Mouse (Mus musculus) heart, embryonic 11.5 days (tissue): ENCODE results near the gene Ppp1r9a. TPM values are rescaled to one million over a fixed set of nuclear protein-coding genes. Genes with fewer than 3 reads are reported as not detected.

ENCODE experiments used
- ATAC-seq: fragments of 200-750 bp; cut with Nextera tagmentation; replicated peaks from 2 replicates; pipeline ENCODE4 v1.8.0; 2017; ENCODE audit warnings: moderate library complexity; ENCODE audit not compliant: insufficient number of reproducible peaks, low FRiP score, low TSS enrichment
- H3K27ac ChIP-seq: fragments of 300-500 bp; sonication (generic); 2 replicates; pipeline ENCODE4 v1.5.1; 2014; ENCODE audit warnings: mild to moderate bottlenecking, low read depth, low read length
- H3K27me3 ChIP-seq: fragments of 300-500 bp; sonication (generic); 2 replicates; pipeline ENCODE4 v1.6.1; 2014; ENCODE audit warnings: mild to moderate bottlenecking, low read length, mixed read lengths; ENCODE audit not compliant: control insufficient read depth, insufficient read depth
- H3K36me3 ChIP-seq: fragments of 300-500 bp; sonication (generic); 2 replicates; pipeline ENCODE4 v1.6.1; 2014; ENCODE audit warnings: mild to moderate bottlenecking, low read length, moderate library complexity, mixed read lengths; ENCODE audit not compliant: control insufficient read depth, insufficient read depth
- H3K4me1 ChIP-seq: fragments of 300-500 bp; sonication (generic); 2 replicates; pipeline ENCODE4 v1.6.1; 2014; ENCODE audit warnings: low read length; ENCODE audit not compliant: control insufficient read depth, insufficient read depth
- H3K4me2 ChIP-seq: fragments of 300-500 bp; sonication (generic); 2 replicates; pipeline ENCODE4 v1.6.1; 2014; ENCODE audit warnings: mild to moderate bottlenecking, moderate library complexity
- H3K4me3 ChIP-seq: fragments of 300-500 bp; sonication (generic); 2 replicates; pipeline ENCODE4 v1.5.1; 2014; ENCODE audit warnings: low read depth, low read length
- H3K9ac ChIP-seq: fragments of 300-500 bp; sonication (generic); 2 replicates; pipeline ENCODE4 v1.6.1; 2014; ENCODE audit warnings: mild to moderate bottlenecking, low read depth, low read length, moderate library complexity
- H3K9me3 ChIP-seq: fragments of 300-500 bp; sonication (generic); replicated peaks from 2 replicates; pipeline ENCODE4 v1.6.1; 2016; ENCODE audit warnings: low read length; ENCODE audit not compliant: control insufficient read depth
- WGBS: fragments of 180-500 bp; shearing (Covaris S2); extraction: QIAGEN DNeasy Blood & Tissue Kit; methylation state at CpG from one replicate; pipeline ENCODE4 v1.1.7; 2014; ENCODE audit not compliant: insufficient replicate concordance; 5-methylcytosine and 5-hydroxymethylcytosine counted together
- polyA plus RNA-seq: library from polyadenylated mRNA; unstranded; fragments of >200 nt; fragmentation: Nextera tagmentation; extraction: Ambion mirVana; gene quantifications from 2 replicates; pipeline ENCODE4 v1.2.1, GENCODE M21; 2014

Gene Ppp1r9a
- polyA plus RNA-seq, 1 experiment from 2014 or later, result 25.0 TPM

- Histone ChIP-seq H3K4me3 (no peak overlapping the region), H3K9ac (no peak overlapping the region), H3K27ac (no peak overlapping the region), H3K9me3 (no peaks in the 10 kb centered on the region), H3K27me3 (no peaks in the 10 kb centered on the region), H3K36me3 (no peaks in the 10 kb centered on the region), H3K4me2 (no peak overlapping the region), H3K4me1 (peaks cover 8% of the 10 kb centered on the region)
- no peak for ATAC-seq
- 70% methylated on average over 2 of the region's 2 CpGs for WGBS
Observed at GRCm38 (mm10) chr6:5052309-5052708, 149.6 kb downstream of the Ppp1r9a start.

DNA sequence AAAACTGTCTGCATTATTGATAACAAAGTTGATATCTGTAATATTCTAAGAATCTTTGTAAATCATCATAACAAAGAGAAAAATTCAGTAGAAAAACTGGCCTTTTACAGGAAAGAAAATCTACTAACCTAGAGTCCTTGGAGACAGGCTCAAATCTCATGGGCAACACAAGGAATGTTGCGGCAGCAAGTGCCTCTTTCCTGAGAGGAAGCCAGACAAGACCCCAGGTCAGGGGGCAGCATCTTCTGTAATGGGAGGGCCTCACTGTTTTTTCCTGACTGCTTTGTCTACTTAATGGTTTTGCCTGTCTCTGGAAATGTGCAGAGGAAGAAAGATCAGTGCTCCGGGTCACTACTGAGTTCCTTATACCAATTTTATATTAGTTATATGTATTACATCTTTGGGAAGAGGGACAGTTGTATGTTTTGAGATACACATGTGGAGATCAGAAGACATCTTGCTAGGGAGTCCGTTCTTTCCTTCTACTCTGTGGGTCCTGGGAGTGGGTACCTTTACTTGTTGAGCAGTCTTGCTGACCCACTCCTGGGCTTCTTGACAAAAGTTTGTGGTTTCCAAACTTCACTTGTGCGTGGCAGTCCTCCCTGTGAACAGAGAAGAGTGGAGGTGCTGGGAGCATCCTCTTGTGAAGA lies 151.9 kb downstream of the Ppp1r9a start:
- Histone ChIP-seq H3K4me3 (no peak overlapping the region), H3K27ac (no peak overlapping the region), H3K27me3 (no peaks in the 10 kb centered on the region), H3K9ac (no peak overlapping the region), H3K36me3 (no peaks in the 10 kb centered on the region), H3K9me3 (no peaks in the 10 kb centered on the region), H3K4me2 (no peak overlapping the region), H3K4me1 (peaks cover 8% of the 10 kb centered on the region)
- 70% methylated on average over 4 of the region's 4 CpGs for WGBS
- no peak for ATAC-seq

DNA sequence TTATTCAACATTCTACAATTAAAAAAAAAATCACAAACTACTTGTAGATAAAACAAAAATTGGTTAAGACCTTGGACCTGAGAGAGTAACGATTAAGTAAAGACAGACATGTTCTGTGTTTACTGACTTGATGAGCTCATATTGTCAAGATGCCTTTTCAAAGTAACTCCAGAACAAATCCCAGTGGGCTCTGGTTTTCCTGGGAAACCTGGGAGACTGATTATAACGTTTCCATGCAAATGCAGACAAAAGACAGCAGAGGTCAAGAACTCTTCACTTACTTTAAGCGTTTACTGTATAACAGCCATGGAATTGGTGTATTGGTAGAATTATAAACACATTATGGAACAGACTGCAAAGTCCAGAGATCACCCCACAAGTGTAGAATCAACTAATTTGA lies 172.0 kb downstream of the Ppp1r9a start:
- H3K36me3 ChIP-seq, result no peaks in the 10 kb centered on the region
- no peak overlapping the region for H3K4me2 ChIP-seq
- no peaks in the 10 kb centered on the region for H3K4me1 ChIP-seq
- no peak overlapping the region for H3K4me3 ChIP-seq
- WGBS, result 85% methylated on average over 3 of the region's 3 CpGs
- H3K27me3 ChIP-seq, result no peaks in the 10 kb centered on the region
- H3K9ac ChIP-seq, result no peak overlapping the region
- ATAC-seq, result no peak
- no peaks in the 10 kb centered on the region for H3K9me3 ChIP-seq
- H3K27ac ChIP-seq, result no peak overlapping the region

DNA sequence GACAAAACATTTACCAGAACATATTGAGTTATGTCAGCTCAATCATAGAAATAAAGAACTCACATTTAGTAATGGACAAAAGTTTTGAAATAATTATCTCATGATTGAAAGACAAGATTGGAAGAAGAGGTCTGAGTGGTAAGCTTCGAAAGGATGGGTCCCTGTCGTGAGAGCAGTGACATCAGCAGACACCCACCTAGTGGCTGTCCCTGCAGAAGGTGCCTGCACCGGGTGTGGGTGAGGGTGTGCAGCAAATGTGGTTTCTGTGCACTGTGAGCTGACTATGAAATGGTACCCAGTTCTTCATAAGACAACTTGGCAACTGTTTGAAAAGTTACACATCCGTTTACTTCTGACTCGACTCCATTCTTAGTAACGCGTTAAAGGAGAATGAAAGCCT lies 173.0 kb downstream of the Ppp1r9a start:
- Histone ChIP-seq H3K4me3 (no peak overlapping the region), H3K27me3 (no peaks in the 10 kb centered on the region), H3K4me1 (0 out of 2 replicates have a peak, but pooled peaks cover 2% of the 10 kb centered on the region), H3K4me2 (no peak overlapping the region), H3K36me3 (no peaks in the 10 kb centered on the region), H3K9me3 (no peaks in the 10 kb centered on the region), H3K27ac (no peak overlapping the region), H3K9ac (no peak overlapping the region)
- no peak for ATAC-seq
- WGBS, result 81% methylated on average over 7 of the region's 7 CpGs

- Histone ChIP-seq H3K4me3 (no peak overlapping the region), H3K4me2 (no peak overlapping the region), H3K27me3 (no peaks in the 10 kb centered on the region), H3K36me3 (no peaks in the 10 kb centered on the region), H3K4me1 (peaks cover 2% of the 10 kb centered on the region; the same call in 1 of the 2 replicates), H3K27ac (no peak overlapping the region), H3K9me3 (no peaks in the 10 kb centered on the region), H3K9ac (no peak overlapping the region)
- WGBS, result 51% methylated on average over 2 of the region's 2 CpGs
- ATAC-seq, result no peak
Observed at GRCm38 (mm10) chr6:5078009-5078408, 175.3 kb downstream of the Ppp1r9a start.

GRCm38 (mm10) chr6:5079108-5079507 lies 176.4 kb downstream of the Ppp1r9a start:
- peaks cover 2% of the 10 kb centered on the region; the same call in 1 of the 2 replicates for H3K4me1 ChIP-seq
- ATAC-seq, result no peak
- 61% methylated on average over 1 of the region's 1 CpGs for WGBS
- no peak overlapping the region for H3K9ac ChIP-seq
- H3K27ac ChIP-seq, result no peak overlapping the region
- no peaks in the 10 kb centered on the region for H3K36me3 ChIP-seq
- H3K9me3 ChIP-seq, result no peaks in the 10 kb centered on the region
- no peaks in the 10 kb centered on the region for H3K27me3 ChIP-seq
- H3K4me2 ChIP-seq, result no peak overlapping the region
- H3K4me3 ChIP-seq, result no peak overlapping the region

- Histone ChIP-seq H3K27me3 (no peaks in the 10 kb centered on the region), H3K4me1 (peaks cover 2% of the 10 kb centered on the region; the same call in 1 of the 2 replicates), H3K27ac (no peak overlapping the region), H3K9ac (no peak overlapping the region), H3K36me3 (no peaks in the 10 kb centered on the region), H3K4me2 (no peak overlapping the region), H3K9me3 (no peaks in the 10 kb centered on the region), H3K4me3 (no peak overlapping the region)
- WGBS, result 87% methylated on average over 5 of the region's 5 CpGs
- ATAC-seq, result no peak
Observed at GRCm38 (mm10) chr6:5080094-5080493, 177.4 kb downstream of the Ppp1r9a start.

GRCm38 (mm10) chr6:5080496-5080895 lies 177.8 kb downstream of the Ppp1r9a start:
- Histone ChIP-seq H3K9ac (no peak overlapping the region), H3K36me3 (no peaks in the 10 kb centered on the region), H3K27me3 (no peaks in the 10 kb centered on the region), H3K9me3 (no peaks in the 10 kb centered on the region), H3K4me3 (no peak overlapping the region), H3K4me2 (no peak overlapping the region), H3K27ac (0 out of 2 replicates have a peak overlapping the region, but pooled peaks have one; percentile 29), H3K4me1 (peaks cover 2% of the 10 kb centered on the region; the same call in 1 of the 2 replicates)
- no peak for ATAC-seq
- 81% methylated on average over 5 of the region's 5 CpGs for WGBS

GRCm38 (mm10) chr6:5081099-5081498 lies 178.4 kb downstream of the Ppp1r9a start:
- Histone ChIP-seq H3K4me1 (peaks cover 2% of the 10 kb centered on the region; the same call in 1 of the 2 replicates), H3K4me2 (no peak overlapping the region), H3K27ac (no peak overlapping the region)

More at GRCm38 (mm10) chr6:5081099-5081498, 178.4 kb downstream of the Ppp1r9a start:
- Histone ChIP-seq H3K4me3 (no peak overlapping the region), H3K27me3 (no peaks in the 10 kb centered on the region), H3K9me3 (no peaks in the 10 kb centered on the region), H3K9ac (no peak overlapping the region), H3K36me3 (no peaks in the 10 kb centered on the region)
- ATAC-seq, result no peak; the same call in 1 of the 2 replicates
- WGBS, result 48% methylated on average over 8 of the region's 8 CpGs
